Mouse (Mus musculus) lung, embryonic 15.5 days (tissue): ENCODE data around the gene Efna5. TPM values are rescaled to one million over a fixed set of nuclear protein-coding genes. Genes with fewer than 3 reads are reported as not detected.

Experiments used
- ATAC-seq: fragments of 200-750 bp; cut with Nextera tagmentation; 2 replicates; pipeline ENCODE4 v1.8.0; 2017; ENCODE audit warnings: moderate number of reproducible peaks, borderline replicate concordance; ENCODE audit not compliant: low FRiP score, low TSS enrichment; ENCODE audit errors: extremely low read depth
- H3K27ac ChIP-seq: fragments of 300-500 bp; sonication (generic); 2 replicates; pipeline ENCODE4 v1.5.1; 2015; ENCODE audit warnings: moderate library complexity, mild to moderate bottlenecking, inconsistent platforms
- H3K27me3 ChIP-seq: fragments of 300-500 bp; sonication (generic); 2 replicates; pipeline ENCODE4 v1.6.1; 2015; ENCODE audit warnings: inconsistent platforms
- H3K36me3 ChIP-seq: fragments of 300-500 bp; sonication (generic); 2 replicates; pipeline ENCODE4 v1.6.1; 2015; ENCODE audit warnings: inconsistent platforms
- H3K4me1 ChIP-seq: fragments of 300-500 bp; sonication (generic); 2 replicates; pipeline ENCODE4 v1.6.1; 2015; ENCODE audit warnings: inconsistent platforms
- H3K4me2 ChIP-seq: fragments of 300-500 bp; sonication (generic); 2 replicates; pipeline ENCODE4 v1.6.1; 2015; ENCODE audit warnings: inconsistent platforms, mild to moderate bottlenecking, moderate library complexity
- H3K4me3 ChIP-seq: fragments of 300-500 bp; sonication (generic); 2 replicates; pipeline ENCODE4 v1.5.1; 2015; ENCODE audit warnings: mild to moderate bottlenecking, inconsistent platforms
- H3K9ac ChIP-seq: fragments of 300-500 bp; sonication (generic); 2 replicates; pipeline ENCODE4 v1.6.1; 2015; ENCODE audit warnings: inconsistent platforms
- H3K9me3 ChIP-seq: fragments of 300-500 bp; sonication (generic); 2 replicates; pipeline ENCODE4 v1.6.1; 2016; ENCODE audit warnings: inconsistent platforms
- WGBS: fragments of 180-500 bp; shearing (Covaris S2); methylation state at CpG from one replicate; pipeline ENCODE4 v1.1.7; 2015; 5-methylcytosine and 5-hydroxymethylcytosine counted together
- polyA plus RNA-seq: library from polyadenylated mRNA; unstranded; fragments of >200 nt; fragmentation: Nextera tagmentation; extraction: Ambion mirVana; gene quantifications from 2 replicates; pipeline ENCODE4 v1.2.1, GENCODE M21; 2015

The Efna5 gene
- polyA plus RNA-seq, 1 experiment from 2014 or later, result 12.6 TPM

GRCm38 (mm10) chr17:62687369-62687768, 193.7 kb downstream of the Efna5 start:
- Histone ChIP-seq H3K9me3 (no peaks in the 10 kb centered on the region), H3K4me3 (no peak overlapping the region), H3K36me3 (no peaks in the 10 kb centered on the region), H3K9ac (no peak overlapping the region), H3K4me2 (peak overlapping the region; percentile 26; the same call in 1 of the 2 replicates), H3K27ac (peak overlapping the region; percentile 31; the same call in 1 of the 2 replicates), H3K4me1 (peaks cover 4% of the 10 kb centered on the region; the same call in 1 of the 2 replicates), H3K27me3 (no peaks in the 10 kb centered on the region)
- ATAC-seq, result peak; percentile 32; the same call in 1 of the 2 replicates
- 32% methylated on average over 6 of the region's 6 CpGs for WGBS

GRCm38 (mm10) chr17:62685181-62685580, 195.9 kb downstream of the Efna5 start:
- ATAC-seq, result no peak
- Histone ChIP-seq H3K36me3 (no peaks in the 10 kb centered on the region), H3K4me3 (no peak overlapping the region), H3K4me2 (no peak overlapping the region), H3K27ac (no peak overlapping the region), H3K27me3 (no peaks in the 10 kb centered on the region), H3K9me3 (no peaks in the 10 kb centered on the region), H3K9ac (no peak overlapping the region), H3K4me1 (peaks cover 4% of the 10 kb centered on the region; the same call in 1 of the 2 replicates)
- 76% methylated on average over 6 of the region's 6 CpGs for WGBS

- Histone ChIP-seq H3K27ac (no peak overlapping the region), H3K36me3 (no peaks in the 10 kb centered on the region), H3K4me1 (peaks cover 4% of the 10 kb centered on the region; the same call in 1 of the 2 replicates), H3K4me2 (no peak overlapping the region), H3K9ac (no peak overlapping the region), H3K27me3 (no peaks in the 10 kb centered on the region), H3K9me3 (no peaks in the 10 kb centered on the region), H3K4me3 (no peak overlapping the region)
- ATAC-seq, result no peak
- WGBS, result 54% methylated on average over 5 of the region's 5 CpGs
These were observed 198.0 kb downstream of the Efna5 start for GRCm38 (mm10) chr17:62683142-62683541.

- 0 out of 2 replicates have a peak, but pooled peaks cover 3% of the 10 kb centered on the region for H3K4me1 ChIP-seq
- H3K4me2 ChIP-seq, result no peak overlapping the region
- H3K9me3 ChIP-seq, result no peaks in the 10 kb centered on the region
- H3K9ac ChIP-seq, result no peak overlapping the region
- H3K27me3 ChIP-seq, result no peaks in the 10 kb centered on the region
- H3K36me3 ChIP-seq, result no peaks in the 10 kb centered on the region
- WGBS, result 48% methylated on average over 1 of the region's 1 CpGs
- no peak for ATAC-seq
- H3K27ac ChIP-seq, result no peak overlapping the region
- no peak overlapping the region for H3K4me3 ChIP-seq
These were observed 199.4 kb downstream of the Efna5 start for GRCm38 (mm10) chr17:62681726-62682125.

GRCm38 (mm10) chr17:62680737-62681136, 200.4 kb downstream of the Efna5 start:
- no peaks in the 10 kb centered on the region for H3K27me3 ChIP-seq
- H3K4me3 ChIP-seq, result no peak overlapping the region
- H3K36me3 ChIP-seq, result no peaks in the 10 kb centered on the region
- H3K4me2 ChIP-seq, result no peak overlapping the region
- 0 out of 2 replicates have a peak, but pooled peaks cover 3% of the 10 kb centered on the region for H3K4me1 ChIP-seq
- no peak overlapping the region for H3K27ac ChIP-seq
- no peak for ATAC-seq
- 56% methylated on average over 1 of the region's 1 CpGs for WGBS
- no peaks in the 10 kb centered on the region for H3K9me3 ChIP-seq
- H3K9ac ChIP-seq, result no peak overlapping the region

- ATAC-seq, result no peak
- Histone ChIP-seq H3K9ac (no peak overlapping the region), H3K4me2 (no peak overlapping the region), H3K36me3 (no peaks in the 10 kb centered on the region), H3K9me3 (no peaks in the 10 kb centered on the region), H3K27me3 (no peaks in the 10 kb centered on the region), H3K27ac (no peak overlapping the region), H3K4me1 (0 out of 2 replicates have a peak, but pooled peaks cover 3% of the 10 kb centered on the region), H3K4me3 (no peak overlapping the region)
- 59% methylated on average over 6 of the region's 6 CpGs for WGBS
These were observed 204.3 kb downstream of the Efna5 start for GRCm38 (mm10) chr17:62676832-62677231.

- Histone ChIP-seq H3K27ac (no peak overlapping the region), H3K4me3 (no peak overlapping the region), H3K36me3 (no peaks in the 10 kb centered on the region), H3K9me3 (no peaks in the 10 kb centered on the region), H3K9ac (no peak overlapping the region), H3K4me2 (no peak overlapping the region), H3K27me3 (no peaks in the 10 kb centered on the region), H3K4me1 (0 out of 2 replicates have a peak, but pooled peaks cover 3% of the 10 kb centered on the region)
- WGBS, result 15% methylated on average over 6 of the region's 6 CpGs
- no peak for ATAC-seq
These were observed 204.7 kb downstream of the Efna5 start for GRCm38 (mm10) chr17:62676409-62676808.

GRCm38 (mm10) chr17:62675811-62676255, 205.3 kb downstream of the Efna5 start:
- Histone ChIP-seq H3K4me2 (no peak overlapping the region), H3K9me3 (no peaks in the 10 kb centered on the region), H3K4me1 (0 out of 2 replicates have a peak, but pooled peaks cover 3% of the 10 kb centered on the region), H3K27me3 (no peaks in the 10 kb centered on the region), H3K4me3 (no peak overlapping the region), H3K36me3 (no peaks in the 10 kb centered on the region), H3K9ac (no peak overlapping the region), H3K27ac (no peak overlapping the region)
- no peak for ATAC-seq
- WGBS, result 27% methylated on average over 5 of the region's 5 CpGs

GRCm38 (mm10) chr17:62672068-62672467, 209.0 kb downstream of the Efna5 start:
- Histone ChIP-seq H3K4me3 (no peak overlapping the region), H3K27ac (no peak overlapping the region), H3K4me1 (0 out of 2 replicates have a peak, but pooled peaks cover 3% of the 10 kb centered on the region), H3K9me3 (no peaks in the 10 kb centered on the region), H3K27me3 (no peaks in the 10 kb centered on the region), H3K9ac (no peak overlapping the region), H3K4me2 (no peak overlapping the region), H3K36me3 (no peaks in the 10 kb centered on the region)
- no peak for ATAC-seq
- WGBS, result 53% methylated on average over 8 of the region's 8 CpGs

GRCm38 (mm10) chr17:62666761-62667160, 214.4 kb downstream of the Efna5 start:
- no peaks in the 10 kb centered on the region for H3K4me1 ChIP-seq
- no peak overlapping the region for H3K4me3 ChIP-seq
- H3K27me3 ChIP-seq, result no peaks in the 10 kb centered on the region
- 82% methylated on average over 6 of the region's 6 CpGs for WGBS
- no peaks in the 10 kb centered on the region for H3K36me3 ChIP-seq
- H3K9ac ChIP-seq, result no peak overlapping the region
- no peak overlapping the region for H3K27ac ChIP-seq
- no peaks in the 10 kb centered on the region for H3K9me3 ChIP-seq
- no peak for ATAC-seq
- no peak overlapping the region for H3K4me2 ChIP-seq

GRCm38 (mm10) chr17:62665823-62666222, 215.3 kb downstream of the Efna5 start:
- no peak overlapping the region for H3K4me3 ChIP-seq
- H3K27ac ChIP-seq, result no peak overlapping the region
- WGBS, result 85% methylated on average over 7 of the region's 7 CpGs
- H3K9me3 ChIP-seq, result no peaks in the 10 kb centered on the region
- no peaks in the 10 kb centered on the region for H3K36me3 ChIP-seq
- ATAC-seq, result no peak
- no peak overlapping the region for H3K9ac ChIP-seq
- H3K4me1 ChIP-seq, result no peaks in the 10 kb centered on the region
- H3K27me3 ChIP-seq, result no peaks in the 10 kb centered on the region
- H3K4me2 ChIP-seq, result no peak overlapping the region

GRCm38 (mm10) chr17:62664709-62665108, 216.4 kb downstream of the Efna5 start:
- Histone ChIP-seq H3K27ac (no peak overlapping the region), H3K4me1 (no peaks in the 10 kb centered on the region), H3K9me3 (no peaks in the 10 kb centered on the region), H3K4me3 (no peak overlapping the region), H3K9ac (no peak overlapping the region), H3K4me2 (no peak overlapping the region), H3K27me3 (no peaks in the 10 kb centered on the region), H3K36me3 (no peaks in the 10 kb centered on the region)
- no peak for ATAC-seq
- WGBS, result 49% methylated on average over 2 of the region's 2 CpGs

GRCm38 (mm10) chr17:62661801-62662200, 219.3 kb downstream of the Efna5 start:
- no peak overlapping the region for H3K9ac ChIP-seq
- WGBS, result 31% methylated on average over 7 of the region's 7 CpGs
- no peaks in the 10 kb centered on the region for H3K36me3 ChIP-seq
- no peaks in the 10 kb centered on the region for H3K27me3 ChIP-seq
- no peak overlapping the region for H3K4me3 ChIP-seq
- peaks cover 5% of the 10 kb centered on the region for H3K4me1 ChIP-seq
- no peak overlapping the region for H3K4me2 ChIP-seq
- H3K9me3 ChIP-seq, result no peaks in the 10 kb centered on the region
- no peak for ATAC-seq
- H3K27ac ChIP-seq, result no peak overlapping the region
